Mouse (Mus musculus) myocyte (in vitro differentiated cells): ENCODE data around the gene Limch1. TPM values are rescaled to one million over a fixed set of nuclear protein-coding genes. Genes with fewer than 3 reads are reported as not detected.

Experiments used
- H3K27me3 ChIP-seq: one replicate; pipeline ENCODE4 v1.6.1; 2011; ENCODE audit not compliant: control insufficient read depth, insufficient read depth, insufficient read length
- H3K36me3 ChIP-seq: one replicate; pipeline ENCODE4 v1.6.1; 2011; ENCODE audit not compliant: control insufficient read depth, insufficient read depth
- H3K4me2 ChIP-seq: one replicate; pipeline ENCODE4 v1.6.1; 2011; ENCODE audit warnings: low read depth, control low read depth
- H3K4me3 ChIP-seq: one replicate; pipeline ENCODE4 v1.5.1; 2011; ENCODE audit warnings: mild to moderate bottlenecking, control low read depth, moderate library complexity
- H3K79me2 ChIP-seq: one replicate; pipeline ENCODE4 v1.6.1; 2011; ENCODE audit not compliant: control insufficient read depth, insufficient read depth
- H3ac ChIP-seq: one replicate; pipeline ENCODE4 v1.6.1; 2011; ENCODE audit not compliant: control insufficient read depth, insufficient read length
- CEBPB ChIP-seq: IDR thresholded peaks from 2 replicates; pipeline ENCODE4 v1.6.1; 2011; ENCODE audit warnings: mild to moderate bottlenecking, moderate library complexity; ENCODE audit not compliant: poor library complexity, insufficient read depth, severe bottlenecking
- E2F4 ChIP-seq: IDR thresholded peaks from one replicate; pipeline ENCODE4 v1.6.1; 2011; ENCODE audit warnings: mild to moderate bottlenecking, control low read depth, moderate library complexity; ENCODE audit not compliant: insufficient read depth
- MAX ChIP-seq: IDR thresholded peaks from one replicate; pipeline ENCODE4 v1.6.1; 2011; ENCODE audit warnings: low read depth, mild to moderate bottlenecking, control low read depth
- MYOD1 ChIP-seq, 3 experiments: IDR thresholded peaks; one replicate each; pipeline ENCODE4 v1.6.1; 2011; ENCODE audit warnings: control low read depth in 2 of 3, low read depth in 2 of 3, mild to moderate bottlenecking in 2 of 3, moderate library complexity in 1 of 3; ENCODE audit not compliant: insufficient read length in 2 of 3, control insufficient read depth in 1 of 3
- MYOG ChIP-seq, 3 experiments: IDR thresholded peaks; one replicate each; pipeline ENCODE4 v1.6.1; 2011; ENCODE audit warnings: control low read depth in 2 of 3, low read depth in 2 of 3, mild to moderate bottlenecking in 2 of 3; ENCODE audit not compliant: insufficient read length in 2 of 3, control insufficient read depth in 1 of 3, insufficient read depth in 1 of 3
- POLR2A ChIP-seq: IDR thresholded peaks from one replicate; pipeline ENCODE4 v1.6.1; 2011; ENCODE audit warnings: low read depth, mild to moderate bottlenecking, control low read depth, moderate library complexity; ENCODE audit not compliant: insufficient read length
- POLR2AphosphoS2 ChIP-seq: IDR thresholded peaks from one replicate; pipeline ENCODE4 v1.6.1; 2011; ENCODE audit warnings: low read depth, control low read depth; ENCODE audit not compliant: insufficient read length
- REST ChIP-seq: IDR thresholded peaks from one replicate; pipeline ENCODE4 v1.6.1; 2011; ENCODE audit warnings: mild to moderate bottlenecking, control low read depth, moderate library complexity; ENCODE audit not compliant: insufficient read depth, insufficient read length
- SRF ChIP-seq: IDR thresholded peaks from one replicate; pipeline ENCODE4 v1.6.1; 2011; ENCODE audit warnings: low read depth; ENCODE audit not compliant: control insufficient read depth, insufficient read length
- TCF12 ChIP-seq: IDR thresholded peaks from one replicate; pipeline ENCODE4 v1.6.1; 2011; ENCODE audit warnings: mild to moderate bottlenecking, control low read depth; ENCODE audit not compliant: poor library complexity, insufficient read depth, severe bottlenecking
- TCF3 ChIP-seq: IDR thresholded peaks from one replicate; pipeline ENCODE4 v1.6.1; 2011; ENCODE audit warnings: low read depth, control low read depth; ENCODE audit not compliant: insufficient read length
- USF1 ChIP-seq: IDR thresholded peaks from one replicate; pipeline ENCODE4 v1.6.1; 2011; ENCODE audit warnings: low read depth, mild to moderate bottlenecking, control low read depth, moderate library complexity
- polyA plus RNA-seq: library from polyadenylated mRNA; unstranded; fragments of >200 nt; fragmentation: generic; extraction: Trizol; gene quantifications from one replicate; pipeline ENCODE4 v1.2.1, GENCODE M21; 2012; ENCODE audit warnings: missing spikeins

Gene Limch1
- polyA plus RNA-seq, 1 experiment, result 0.79 TPM

- Histone ChIP-seq H3K79me2 (no peaks in the 10 kb centered on the region), H3K27me3 (no peaks in the 10 kb centered on the region), H3ac (no peak overlapping the region), H3K36me3 (no peaks in the 10 kb centered on the region), H3K4me2 (no peak overlapping the region), H3K4me3 (no peak overlapping the region)
- TF ChIP-seq REST (no peak), MYOD1 (IDR thresholded peaks at IDR 0.05; ENCODE audit: control insufficient read depth in 1 of 3, insufficient read length in 2 of 3, low read depth in 2 of 3) (no peak), SRF (no peak)
Observed at GRCm38 (mm10) chr5:66871521-66872050, 126.0 kb downstream of the Limch1 start.

GRCm38 (mm10) chr5:66872053-66872452, 126.4 kb downstream of the Limch1 start:
- H3K27me3 ChIP-seq, result no peaks in the 10 kb centered on the region
- no peak overlapping the region for H3K4me2 ChIP-seq
- TF ChIP-seq POLR2A (no peak), MYOD1 (IDR thresholded peaks at IDR 0.05; ENCODE audit: control insufficient read depth in 1 of 3, insufficient read length in 2 of 3, low read depth in 2 of 3) (no peak), POLR2AphosphoS2 (no peak), MYOG (IDR thresholded peaks at IDR 0.05; ENCODE audit: control insufficient read depth in 1 of 3, insufficient read depth in 1 of 3, insufficient read length in 2 of 3, low read depth in 2 of 3) (no peak), SRF (no peak), MAX (no peak), REST (no peak)
- no peaks in the 10 kb centered on the region for H3K36me3 ChIP-seq
- H3K4me3 ChIP-seq, result no peak overlapping the region
- no peak overlapping the region for H3ac ChIP-seq
- no peaks in the 10 kb centered on the region for H3K79me2 ChIP-seq

DNA sequence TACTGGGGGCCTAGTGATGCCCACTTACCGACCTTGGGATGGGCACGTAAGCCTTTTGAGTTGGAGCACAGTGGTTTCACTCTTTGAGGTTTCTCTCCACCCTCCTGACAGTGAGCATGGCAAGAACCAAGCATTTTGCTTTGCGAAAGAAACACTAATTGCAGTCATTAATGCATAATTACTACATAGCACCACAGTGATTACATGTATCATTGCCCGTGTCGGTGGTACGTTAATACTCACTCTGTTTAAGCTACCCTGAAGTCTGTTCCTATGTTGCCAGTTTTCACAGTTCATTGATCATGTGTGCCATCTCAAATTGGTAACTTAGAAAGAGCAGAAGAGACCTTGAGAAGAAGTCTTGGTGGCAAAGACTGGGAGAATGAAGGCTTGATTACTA, 127.1 kb downstream of the Limch1 start:
- Histone ChIP-seq H3ac (no peak overlapping the region), H3K4me3 (no peak overlapping the region), H3K27me3 (no peaks in the 10 kb centered on the region), H3K4me2 (no peak overlapping the region), H3K79me2 (no peaks in the 10 kb centered on the region), H3K36me3 (no peaks in the 10 kb centered on the region)
- TF ChIP-seq TCF3 (no peak), POLR2A (no peak), MYOG (IDR thresholded peaks at IDR 0.05; ENCODE audit: control insufficient read depth in 1 of 3, insufficient read depth in 1 of 3, insufficient read length in 2 of 3, low read depth in 2 of 3) (no peak), TCF12 (no peak), POLR2AphosphoS2 (no peak), MYOD1 (IDR thresholded peaks at IDR 0.05; ENCODE audit: control insufficient read depth in 1 of 3, insufficient read length in 2 of 3, low read depth in 2 of 3) (no peak), MAX (no peak), CEBPB (no peak), REST (no peak), USF1 (no peak), SRF (no peak), E2F4 (no peak)

- Histone ChIP-seq H3K4me3 (no peak overlapping the region), H3K27me3 (no peaks in the 10 kb centered on the region), H3K36me3 (no peaks in the 10 kb centered on the region), H3K4me2 (no peak overlapping the region), H3ac (no peak overlapping the region), H3K79me2 (no peaks in the 10 kb centered on the region)
- TF ChIP-seq MYOD1 (IDR thresholded peaks at IDR 0.05; ENCODE audit: control insufficient read depth in 1 of 3, insufficient read length in 2 of 3, low read depth in 2 of 3) (no peak), REST (no peak), SRF (no peak), USF1 (no peak), POLR2AphosphoS2 (no peak), POLR2A (no peak)
Observed at GRCm38 (mm10) chr5:66876018-66876805, 130.6 kb downstream of the Limch1 start.

DNA sequence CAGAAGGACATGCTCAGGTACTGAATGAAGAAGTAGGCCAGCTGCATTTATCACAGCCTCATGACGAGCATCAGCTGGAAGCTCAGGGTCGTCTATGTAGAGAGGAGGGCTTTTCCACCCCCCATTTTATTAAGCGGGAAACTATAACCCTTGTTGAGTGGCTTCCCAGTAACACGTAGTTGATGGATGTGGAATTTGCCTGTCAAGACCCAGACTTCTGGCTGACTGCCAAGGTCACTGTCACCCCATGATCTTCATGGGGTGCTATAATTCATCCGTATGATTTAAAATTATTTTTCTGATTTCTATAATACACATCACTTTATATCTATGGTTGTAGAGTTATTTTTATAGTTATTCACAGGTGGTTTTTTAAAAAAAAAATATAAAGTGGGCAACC, 131.4 kb downstream of the Limch1 start:
- no peak overlapping the region for H3ac ChIP-seq
- no peak overlapping the region for H3K4me2 ChIP-seq
- no peaks in the 10 kb centered on the region for H3K36me3 ChIP-seq
- H3K79me2 ChIP-seq, result no peaks in the 10 kb centered on the region
- TF ChIP-seq MAX (no peak), TCF3 (no peak), E2F4 (no peak), REST (no peak), POLR2A (no peak), MYOD1 (IDR thresholded peaks at IDR 0.05; ENCODE audit: control insufficient read depth in 1 of 3, insufficient read length in 2 of 3, low read depth in 2 of 3) (no peak), POLR2AphosphoS2 (no peak), CEBPB (no peak), SRF (no peak), TCF12 (no peak), USF1 (no peak), MYOG (IDR thresholded peaks at IDR 0.05; ENCODE audit: control insufficient read depth in 1 of 3, insufficient read depth in 1 of 3, insufficient read length in 2 of 3, low read depth in 2 of 3) (no peak)
- H3K4me3 ChIP-seq, result no peak overlapping the region
- H3K27me3 ChIP-seq, result no peaks in the 10 kb centered on the region
